Mouse (Mus musculus): Measurements from ENCODE around the gene Odf3l1. TPM values are rescaled to one million over a fixed set of nuclear protein-coding genes. Genes with fewer than 3 reads are reported as not detected.

Odf3l1 gene
- polyA plus RNA-seq, 1 experiment from 2014 or later, result not detected

- TF ChIP-seq CTCF (IDR thresholded peaks at IDR 0.05; ENCODE audit: low read depth), result no peak
- peak; percentile 42; the same call in 1 of the 2 replicates for TF ChIP-seq EP300 (IDR thresholded peaks at IDR 0.05; ENCODE audit: low read depth)
- no peak overlapping the region for H3K4me2 ChIP-seq (ENCODE audit: low read depth, low read length)
- no peak overlapping the region for H3K27ac ChIP-seq (ENCODE audit: low read depth)
- 26% methylated on average over 9 of the region's 9 CpGs for WGBS (ENCODE audit: insufficient replicate concordance)
- H3K9ac ChIP-seq (replicated peaks), result no peak overlapping the region
- DNase-seq (no peak), ATAC-seq (no peak)
- H3K4me1 ChIP-seq (ENCODE audit: insufficient read depth), result peaks cover 9% of the 10 kb centered on the region
- no peaks in the 10 kb centered on the region for H3K9me3 ChIP-seq (ENCODE audit: low read length)
- no peaks in the 10 kb centered on the region for H3K36me3 ChIP-seq (replicated peaks; ENCODE audit: insufficient read depth, low read length)
- no peak overlapping the region for H3K4me3 ChIP-seq (ENCODE audit: low read depth, low read length)
- no peaks in the 10 kb centered on the region for H3K27me3 ChIP-seq (ENCODE audit: insufficient read depth, low read length)
Observed at GRCm38 (mm10) chr9:56900571-56900970, 36.1 kb upstream of the Odf3l1 start.

GRCm38 (mm10) chr9:56900060-56900459, 35.6 kb upstream of the Odf3l1 start:
- H3K9me3 ChIP-seq (ENCODE audit: low read length), result no peaks in the 10 kb centered on the region
- no peak overlapping the region for H3K4me3 ChIP-seq (ENCODE audit: low read depth, low read length)
- H3K4me2 ChIP-seq (ENCODE audit: low read depth, low read length), result no peak overlapping the region
- H3K9ac ChIP-seq (replicated peaks), result no peak overlapping the region
- H3K4me1 ChIP-seq (ENCODE audit: insufficient read depth), result peaks cover 9% of the 10 kb centered on the region
- ATAC-seq (no peak), DNase-seq (no peak)
- TF ChIP-seq EP300 (IDR thresholded peaks at IDR 0.05; ENCODE audit: low read depth) (no peak), CTCF (IDR thresholded peaks at IDR 0.05; ENCODE audit: low read depth) (no peak)
- H3K27me3 ChIP-seq (ENCODE audit: insufficient read depth, low read length), result no peaks in the 10 kb centered on the region
- no peak overlapping the region for H3K27ac ChIP-seq (ENCODE audit: low read depth)
- no peaks in the 10 kb centered on the region for H3K36me3 ChIP-seq (replicated peaks; ENCODE audit: insufficient read depth, low read length)

GRCm38 (mm10) chr9:56899409-56899808, 34.9 kb upstream of the Odf3l1 start:
- Histone ChIP-seq H3K36me3 (replicated peaks; ENCODE audit: insufficient read depth, low read length) (no peaks in the 10 kb centered on the region), H3K27me3 (ENCODE audit: insufficient read depth, low read length) (no peaks in the 10 kb centered on the region), H3K4me2 (ENCODE audit: low read depth, low read length) (no peak overlapping the region), H3K9me3 (ENCODE audit: low read length) (no peaks in the 10 kb centered on the region), H3K9ac (replicated peaks) (no peak overlapping the region), H3K4me3 (ENCODE audit: low read depth, low read length) (no peak overlapping the region), H3K4me1 (ENCODE audit: insufficient read depth) (peaks cover 9% of the 10 kb centered on the region), H3K27ac (ENCODE audit: low read depth) (no peak overlapping the region)
- ATAC-seq (0 out of 2 replicates have a peak, but pooled peaks have one; percentile 17), DNase-seq (no peak)
- WGBS (ENCODE audit: insufficient replicate concordance), result 78% methylated on average over 11 of the region's 11 CpGs
- TF ChIP-seq CTCF (IDR thresholded peaks at IDR 0.05; ENCODE audit: low read depth) (no peak), EP300 (IDR thresholded peaks at IDR 0.05; ENCODE audit: low read depth) (no peak)

GRCm38 (mm10) chr9:56896779-56897178, 32.3 kb upstream of the Odf3l1 start:
- TF ChIP-seq CTCF (IDR thresholded peaks at IDR 0.05; ENCODE audit: low read depth), result no peak
- TF ChIP-seq EP300 (IDR thresholded peaks at IDR 0.05; ENCODE audit: low read depth), result no peak

GRCm38 (mm10) chr9:56894006-56894405, 29.5 kb upstream of the Odf3l1 start:
- no peaks in the 10 kb centered on the region for H3K36me3 ChIP-seq (replicated peaks; ENCODE audit: insufficient read depth, low read length)
- no peak overlapping the region for H3K27ac ChIP-seq (ENCODE audit: low read depth)
- WGBS (ENCODE audit: insufficient replicate concordance), result 15% methylated on average over 3 of the region's 3 CpGs
- H3K27me3 ChIP-seq (ENCODE audit: insufficient read depth, low read length), result no peaks in the 10 kb centered on the region
- H3K4me3 ChIP-seq (ENCODE audit: low read depth, low read length), result no peak overlapping the region
- TF ChIP-seq EP300 (IDR thresholded peaks at IDR 0.05; ENCODE audit: low read depth) (no peak), CTCF (IDR thresholded peaks at IDR 0.05; ENCODE audit: low read depth) (peak; percentile 55)
- DNase-seq, result peak; percentile 54
- ATAC-seq, result no peak
- no peak overlapping the region for H3K9ac ChIP-seq (replicated peaks)
- H3K4me1 ChIP-seq (ENCODE audit: insufficient read depth), result peaks cover 4% of the 10 kb centered on the region; the same call in 1 of the 2 replicates
- H3K9me3 ChIP-seq (ENCODE audit: low read length), result no peaks in the 10 kb centered on the region
- H3K4me2 ChIP-seq (ENCODE audit: low read depth, low read length), result no peak overlapping the region

More at GRCm38 (mm10) chr9:56896779-56897178, 32.3 kb upstream of the Odf3l1 start:
- no peaks in the 10 kb centered on the region for H3K27me3 ChIP-seq (ENCODE audit: insufficient read depth, low read length)
- peaks cover 11% of the 10 kb centered on the region for H3K4me1 ChIP-seq (ENCODE audit: insufficient read depth)
- H3K9ac ChIP-seq (replicated peaks), result no peak overlapping the region
- no peak for DNase-seq
- H3K36me3 ChIP-seq (replicated peaks; ENCODE audit: insufficient read depth, low read length), result no peaks in the 10 kb centered on the region
- H3K4me2 ChIP-seq (ENCODE audit: low read depth, low read length), result no peak overlapping the region
- no peak for ATAC-seq
- 91% methylated on average over 12 of the region's 12 CpGs for WGBS (ENCODE audit: insufficient replicate concordance)
- H3K9me3 ChIP-seq (ENCODE audit: low read length), result no peaks in the 10 kb centered on the region
- no peak overlapping the region for H3K27ac ChIP-seq (ENCODE audit: low read depth)
- no peak overlapping the region for H3K4me3 ChIP-seq (ENCODE audit: low read depth, low read length)

- H3K36me3 ChIP-seq (replicated peaks; ENCODE audit: insufficient read depth, low read length), result no peaks in the 10 kb centered on the region
- TF ChIP-seq CTCF (IDR thresholded peaks at IDR 0.05; ENCODE audit: low read depth), result no peak
- TF ChIP-seq EP300 (IDR thresholded peaks at IDR 0.05; ENCODE audit: low read depth), result no peak
Observed at GRCm38 (mm10) chr9:56893313-56893712, 28.8 kb upstream of the Odf3l1 start.

GRCm38 (mm10) chr9:56892111-56892510, 27.6 kb upstream of the Odf3l1 start:
- 74% methylated on average over 10 of the region's 10 CpGs for WGBS (ENCODE audit: insufficient replicate concordance)
- Histone ChIP-seq H3K4me1 (ENCODE audit: insufficient read depth) (peaks cover 4% of the 10 kb centered on the region; the same call in 1 of the 2 replicates), H3K9me3 (ENCODE audit: low read length) (no peaks in the 10 kb centered on the region)

More at GRCm38 (mm10) chr9:56893313-56893712, 28.8 kb upstream of the Odf3l1 start:
- no peak overlapping the region for H3K27ac ChIP-seq (ENCODE audit: low read depth)
- DNase-seq, result no peak
- H3K9me3 ChIP-seq (ENCODE audit: low read length), result no peaks in the 10 kb centered on the region
- H3K9ac ChIP-seq (replicated peaks), result no peak overlapping the region
- H3K4me1 ChIP-seq (ENCODE audit: insufficient read depth), result peaks cover 4% of the 10 kb centered on the region; the same call in 1 of the 2 replicates
- WGBS (ENCODE audit: insufficient replicate concordance), result 65% methylated on average over 8 of the region's 8 CpGs
- H3K4me2 ChIP-seq (ENCODE audit: low read depth, low read length), result no peak overlapping the region
- no peaks in the 10 kb centered on the region for H3K27me3 ChIP-seq (ENCODE audit: insufficient read depth, low read length)
- H3K4me3 ChIP-seq (ENCODE audit: low read depth, low read length), result no peak overlapping the region
- ATAC-seq, result no peak

More at GRCm38 (mm10) chr9:56892111-56892510, 27.6 kb upstream of the Odf3l1 start:
- Histone ChIP-seq H3K27me3 (ENCODE audit: insufficient read depth, low read length) (no peaks in the 10 kb centered on the region), H3K4me3 (ENCODE audit: low read depth, low read length) (no peak overlapping the region), H3K9ac (replicated peaks) (no peak overlapping the region), H3K4me2 (ENCODE audit: low read depth, low read length) (no peak overlapping the region), H3K27ac (ENCODE audit: low read depth) (no peak overlapping the region), H3K36me3 (replicated peaks; ENCODE audit: insufficient read depth, low read length) (no peaks in the 10 kb centered on the region)
- ATAC-seq, result no peak
- TF ChIP-seq EP300 (IDR thresholded peaks at IDR 0.05; ENCODE audit: low read depth) (no peak), CTCF (IDR thresholded peaks at IDR 0.05; ENCODE audit: low read depth) (no peak)
- no peak for DNase-seq
